Mouse (Mus musculus): ENCODE results near the gene Ror2.

DNA sequence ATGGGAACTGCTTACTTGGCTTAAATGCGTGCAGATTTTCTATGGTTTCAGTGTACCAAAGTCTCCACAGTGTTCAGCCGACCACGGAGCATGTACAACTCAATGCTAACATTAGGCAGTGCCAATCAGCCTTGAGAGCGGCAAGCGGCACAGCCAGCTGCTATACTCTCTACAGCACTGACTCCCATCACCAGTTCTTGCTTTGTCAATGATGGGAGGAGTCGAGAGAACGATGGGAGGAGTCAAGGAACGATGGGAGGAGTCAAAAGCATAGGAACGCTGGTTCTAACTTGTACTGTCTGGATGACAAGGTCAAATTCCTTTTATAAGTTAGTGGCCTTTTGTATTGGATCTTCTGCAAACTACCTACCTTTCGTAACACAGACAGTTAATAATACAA is 7.0 kb downstream of the Ror2 start:
- TF ChIP-seq POLR2A (IDR thresholded peaks at IDR 0.05; ENCODE audit: extremely low read depth, insufficient read depth, low read length) (no peak), CTCF (IDR thresholded peaks at IDR 0.05; ENCODE audit: extremely low read depth, insufficient read depth, low read length) (no peak)

All from cortical plate, adult 2 months (tissue).